Mouse (Mus musculus) hindbrain, embryonic 16.5 days (tissue): ENCODE results near the gene E2f8. TPM values are rescaled to one million over a fixed set of nuclear protein-coding genes. Genes with fewer than 3 reads are reported as not detected.
A peak's percentile ranks its signal among the peaks of the same experiment; 100 is the strongest.

ENCODE experiments used
- ATAC-seq: fragments of 200-750 bp; cut with Nextera tagmentation; 2 replicates; pipeline ENCODE4 v1.8.0; 2017; ENCODE audit warnings: moderate TSS enrichment, moderate library complexity
- H3K27ac ChIP-seq: fragments of 300-500 bp; sonication (generic); 2 replicates; pipeline ENCODE4 v1.5.1; 2014; ENCODE audit warnings: low read depth, mild to moderate bottlenecking, control low read depth, low read length, moderate library complexity
- H3K27me3 ChIP-seq: fragments of 300-500 bp; sonication (generic); replicated peaks from 2 replicates; pipeline ENCODE4 v1.6.1; 2014; ENCODE audit warnings: low read length; ENCODE audit not compliant: control insufficient read depth, insufficient read depth
- H3K36me3 ChIP-seq: fragments of 300-500 bp; sonication (generic); 2 replicates; pipeline ENCODE4 v1.6.1; 2014; ENCODE audit warnings: mild to moderate bottlenecking, low read length, moderate library complexity, mixed read lengths; ENCODE audit not compliant: control insufficient read depth, insufficient read depth
- H3K4me1 ChIP-seq: fragments of 300-500 bp; sonication (generic); 2 replicates; pipeline ENCODE4 v1.6.1; 2014; ENCODE audit warnings: low read depth, low read length; ENCODE audit not compliant: control insufficient read depth, insufficient read depth
- H3K4me2 ChIP-seq: fragments of 300-500 bp; sonication (generic); 2 replicates; pipeline ENCODE4 v1.6.1; 2014; ENCODE audit warnings: mild to moderate bottlenecking, low read length, control low read depth, moderate library complexity
- H3K4me3 ChIP-seq: fragments of 300-500 bp; sonication (generic); 2 replicates; pipeline ENCODE4 v1.5.1; 2014; ENCODE audit warnings: mild to moderate bottlenecking, low read length, control low read depth, moderate library complexity
- H3K9ac ChIP-seq: fragments of 300-500 bp; sonication (generic); 2 replicates; pipeline ENCODE4 v1.6.1; 2014; ENCODE audit warnings: low read depth, mild to moderate bottlenecking, control low read depth, low read length, moderate library complexity
- H3K9me3 ChIP-seq: fragments of 300-500 bp; sonication (generic); 2 replicates; pipeline ENCODE4 v1.6.1; 2014; ENCODE audit warnings: mild to moderate bottlenecking, low read length, moderate library complexity; ENCODE audit not compliant: control insufficient read depth
- WGBS: fragments of 180-500 bp; shearing (Covaris S2); extraction: QIAGEN DNeasy Blood & Tissue Kit; methylation state at CpG from one replicate; pipeline ENCODE4 v1.1.7; 2014; 5-methylcytosine and 5-hydroxymethylcytosine counted together
- polyA plus RNA-seq: library from polyadenylated mRNA; unstranded; fragments of >200 nt; fragmentation: Nextera tagmentation; extraction: Ambion mirVana; gene quantifications from 2 replicates; pipeline ENCODE4 v1.2.1, GENCODE M21; 2015

E2f8 gene
- polyA plus RNA-seq, 1 experiment from 2014 or later = 2.5 TPM

DNA sequence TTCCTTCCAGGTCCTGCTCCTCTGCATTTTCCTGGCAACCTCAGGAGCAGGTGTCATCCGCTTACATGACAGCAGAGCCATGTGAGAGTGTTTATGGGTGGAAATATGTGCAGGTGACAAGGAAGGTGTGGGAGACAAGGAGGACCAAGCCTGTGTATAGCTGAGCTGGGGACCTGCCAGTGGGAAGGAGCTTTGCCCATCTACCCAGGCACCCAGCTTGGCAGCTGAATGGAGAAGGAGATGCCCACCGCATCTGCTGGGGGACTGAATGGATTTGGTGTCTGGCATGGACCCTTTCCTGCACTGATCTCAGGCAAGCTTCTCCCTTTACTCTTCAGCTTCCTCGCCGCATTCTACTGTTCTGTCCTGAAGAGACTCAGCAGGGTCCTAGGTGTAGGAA is 14.1 kb upstream of the E2f8 start:
- 84% methylated on average over 4 of the region's 4 CpGs for WGBS
- H3K4me1 ChIP-seq = peaks cover 9% of the 10 kb centered on the region
- H3K4me2 ChIP-seq = no peak overlapping the region
- H3K4me3 ChIP-seq = no peak overlapping the region
- H3K27ac ChIP-seq = no peak overlapping the region
- ATAC-seq = no peak
- no peaks in the 10 kb centered on the region for H3K36me3 ChIP-seq
- 0 out of 2 replicates have a peak, but pooled peaks cover 3% of the 10 kb centered on the region for H3K27me3 ChIP-seq
- no peaks in the 10 kb centered on the region for H3K9me3 ChIP-seq
- H3K9ac ChIP-seq = no peak overlapping the region

DNA sequence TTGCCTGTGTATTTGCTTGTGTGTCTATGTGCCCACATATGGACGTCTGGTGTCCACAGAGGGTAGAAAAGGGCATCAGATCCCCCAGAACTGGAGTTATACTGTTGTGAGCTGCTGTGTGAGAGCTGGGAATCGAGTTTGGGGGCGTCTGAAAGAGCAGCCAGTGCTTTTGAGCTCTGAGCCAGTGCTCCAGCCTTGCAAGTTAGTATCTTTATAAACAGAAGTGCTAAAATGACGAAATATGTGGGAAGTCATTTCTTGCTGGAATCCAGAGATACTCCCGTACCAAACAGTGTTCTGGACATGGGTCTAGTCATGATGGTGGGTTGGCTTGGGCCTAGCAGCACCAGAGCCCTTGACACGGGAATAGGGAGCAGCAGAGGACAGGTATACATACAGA is 13.4 kb upstream of the E2f8 start:
- WGBS = 86% methylated on average over 6 of the region's 6 CpGs
- ATAC-seq = no peak

DNA sequence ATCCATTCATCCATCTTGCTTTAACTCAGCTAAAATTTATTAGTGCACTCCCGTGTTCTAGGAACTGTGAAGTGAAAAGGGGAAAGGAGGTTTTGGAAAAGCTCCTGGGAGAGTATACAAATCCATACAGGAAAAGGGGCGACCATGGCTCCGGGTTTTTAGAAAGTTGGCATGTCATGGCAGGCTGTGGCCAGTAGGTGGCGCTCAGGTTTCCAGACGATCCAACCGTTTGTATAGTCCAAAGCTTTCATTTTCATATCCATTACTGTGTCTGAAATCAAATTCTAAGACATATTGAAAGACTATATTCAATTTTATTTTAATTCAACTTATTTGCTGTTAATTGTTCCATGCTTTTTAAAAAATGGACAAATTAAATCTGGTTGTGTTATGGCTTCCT is 12.8 kb upstream of the E2f8 start:
- Histone ChIP-seq H3K36me3 (no peaks in the 10 kb centered on the region), H3K9ac (no peak overlapping the region), H3K4me1 (peaks cover 9% of the 10 kb centered on the region), H3K27me3 (0 out of 2 replicates have a peak, but pooled peaks cover 3% of the 10 kb centered on the region), H3K27ac (no peak overlapping the region), H3K4me3 (no peak overlapping the region), H3K9me3 (no peaks in the 10 kb centered on the region), H3K4me2 (no peak overlapping the region)
- WGBS = 2% methylated on average over 6 of the region's 6 CpGs
- ATAC-seq = 0 out of 2 replicates have a peak, but pooled peaks have one; percentile 31

More for the DNA sequence above, 13.4 kb upstream of the E2f8 start:
- Histone ChIP-seq H3K4me1 (peaks cover 9% of the 10 kb centered on the region), H3K27ac (no peak overlapping the region), H3K4me2 (no peak overlapping the region), H3K4me3 (no peak overlapping the region), H3K27me3 (0 out of 2 replicates have a peak, but pooled peaks cover 3% of the 10 kb centered on the region), H3K36me3 (no peaks in the 10 kb centered on the region), H3K9me3 (no peaks in the 10 kb centered on the region), H3K9ac (no peak overlapping the region)

DNA sequence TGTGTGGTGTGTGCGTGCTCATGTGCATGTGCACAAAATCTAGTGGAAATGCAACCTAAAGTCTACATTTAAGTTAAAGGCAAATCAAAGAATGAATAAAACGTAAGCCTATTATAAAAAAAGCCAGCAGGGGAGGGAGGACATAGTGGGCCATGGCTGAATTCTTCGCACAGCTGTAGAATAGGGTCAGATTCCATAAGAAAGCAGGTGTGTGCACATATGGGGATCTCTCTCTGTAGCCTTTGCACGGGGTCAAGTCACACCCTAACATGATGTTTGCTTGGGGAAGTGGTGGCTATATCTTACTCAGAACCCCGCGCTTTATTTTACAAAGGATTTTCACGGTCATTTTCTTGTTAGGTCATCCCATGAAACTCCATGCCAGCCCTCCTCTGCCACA is 11.7 kb upstream of the E2f8 start:
- H3K27me3 ChIP-seq = 0 out of 2 replicates have a peak, but pooled peaks cover 3% of the 10 kb centered on the region
- no peaks in the 10 kb centered on the region for H3K36me3 ChIP-seq
- H3K4me3 ChIP-seq = no peak overlapping the region
- H3K4me2 ChIP-seq = no peak overlapping the region
- ATAC-seq = no peak
- 73% methylated on average over 7 of the region's 7 CpGs for WGBS
- H3K9ac ChIP-seq = no peak overlapping the region
- no peaks in the 10 kb centered on the region for H3K9me3 ChIP-seq
- H3K27ac ChIP-seq = no peak overlapping the region
- peaks cover 9% of the 10 kb centered on the region for H3K4me1 ChIP-seq

DNA sequence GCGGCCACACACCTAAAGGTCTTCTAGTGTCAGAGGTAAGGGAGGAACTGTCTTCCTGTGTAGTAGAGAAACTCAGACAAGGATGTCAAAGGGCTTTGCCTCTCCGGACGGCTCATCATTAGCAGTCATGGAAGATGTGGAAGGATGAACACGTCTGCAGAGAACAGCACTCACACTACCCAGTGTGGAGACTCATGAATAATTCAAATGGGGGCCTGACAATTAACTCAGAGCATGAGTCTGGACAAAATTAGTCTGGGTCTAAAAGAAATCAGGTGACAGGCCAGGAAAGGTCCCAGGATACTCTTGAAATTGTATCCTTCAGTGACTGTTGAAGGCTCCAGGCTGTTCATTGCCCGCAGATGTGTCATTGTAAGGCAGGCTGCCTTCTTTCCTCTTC is 9.6 kb upstream of the E2f8 start:
- no peak overlapping the region for H3K9ac ChIP-seq
- H3K9me3 ChIP-seq = no peaks in the 10 kb centered on the region
- no peak overlapping the region for H3K4me3 ChIP-seq
- ATAC-seq = no peak
- H3K4me2 ChIP-seq = no peak overlapping the region
- H3K27ac ChIP-seq = no peak overlapping the region
- no peaks in the 10 kb centered on the region for H3K27me3 ChIP-seq
- H3K4me1 ChIP-seq = no peaks in the 10 kb centered on the region
- no peaks in the 10 kb centered on the region for H3K36me3 ChIP-seq
- WGBS = 26% methylated on average over 5 of the region's 5 CpGs

DNA sequence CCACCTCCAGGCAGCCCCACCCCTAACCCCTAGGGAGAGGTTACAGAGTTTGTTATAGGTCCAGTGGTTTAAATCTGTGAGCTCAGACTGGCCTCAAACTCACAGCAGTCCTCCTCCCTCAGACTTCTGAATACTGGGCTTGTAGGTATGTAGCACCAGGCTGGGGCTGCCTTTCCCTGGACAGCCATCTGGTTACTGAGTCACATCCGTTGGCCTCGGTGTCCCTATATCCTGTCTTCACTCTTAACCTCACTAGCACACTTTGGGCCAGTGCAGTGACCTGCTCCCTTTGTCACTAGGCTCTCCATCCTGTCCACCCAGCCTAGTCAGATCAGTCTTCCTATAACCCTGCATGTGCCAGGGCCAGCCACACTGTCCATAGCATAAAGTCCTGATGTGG is 7.4 kb upstream of the E2f8 start:
- Histone ChIP-seq H3K27ac (no peak overlapping the region), H3K4me3 (no peak overlapping the region), H3K4me2 (no peak overlapping the region), H3K9me3 (no peaks in the 10 kb centered on the region), H3K9ac (no peak overlapping the region), H3K4me1 (no peaks in the 10 kb centered on the region), H3K36me3 (no peaks in the 10 kb centered on the region), H3K27me3 (peaks cover 4% of the 10 kb centered on the region)
- 75% methylated on average over 2 of the region's 2 CpGs for WGBS
- ATAC-seq = no peak

DNA sequence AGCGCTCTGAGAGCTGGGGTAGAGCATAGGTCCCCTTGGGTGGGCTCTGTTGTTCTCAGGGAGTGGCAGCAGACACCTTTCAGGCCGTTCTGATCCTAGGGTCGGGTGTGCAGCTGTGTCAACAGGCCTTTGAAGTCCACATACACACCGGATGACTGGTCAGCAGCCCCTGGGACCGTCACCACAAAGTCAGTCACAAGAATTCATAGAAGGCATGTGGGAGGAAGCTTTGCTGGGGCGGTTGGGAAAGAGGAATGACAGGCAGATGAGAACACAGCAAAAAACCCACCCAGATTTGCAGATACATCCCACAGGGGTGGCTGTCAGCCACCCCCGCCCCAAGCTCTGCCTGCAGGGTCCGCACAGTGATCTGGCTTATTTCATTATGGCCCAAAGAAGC is 6.6 kb upstream of the E2f8 start:
- H3K4me2 ChIP-seq = no peak overlapping the region
- H3K27ac ChIP-seq = no peak overlapping the region
- no peak overlapping the region for H3K9ac ChIP-seq
- no peaks in the 10 kb centered on the region for H3K9me3 ChIP-seq
- WGBS = 52% methylated on average over 8 of the region's 8 CpGs
- H3K27me3 ChIP-seq = peaks cover 6% of the 10 kb centered on the region
- no peaks in the 10 kb centered on the region for H3K4me1 ChIP-seq
- no peaks in the 10 kb centered on the region for H3K36me3 ChIP-seq
- H3K4me3 ChIP-seq = no peak overlapping the region
- ATAC-seq = no peak

DNA sequence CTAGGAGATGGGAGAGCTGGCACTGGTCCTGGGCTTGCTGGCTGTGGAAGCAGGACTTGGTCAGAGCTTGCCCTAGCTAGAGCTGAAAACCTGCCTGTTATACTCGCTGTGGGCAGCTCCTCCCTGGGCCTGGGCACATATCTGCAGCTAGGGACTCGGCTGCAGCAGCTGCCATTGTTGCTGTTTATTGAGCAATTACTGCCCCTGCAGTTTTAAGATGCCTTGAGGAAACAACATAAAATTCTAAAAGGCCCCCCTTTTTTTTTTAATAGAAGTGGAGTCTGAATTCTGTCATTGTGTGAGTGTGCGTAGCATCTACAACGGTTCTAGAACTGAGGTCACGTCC is 2.8 kb upstream of the E2f8 start:
- H3K9me3 ChIP-seq = no peaks in the 10 kb centered on the region
- no peak overlapping the region for H3K4me3 ChIP-seq
- no peak overlapping the region for H3K27ac ChIP-seq
- H3K27me3 ChIP-seq = peaks cover 12% of the 10 kb centered on the region
- ATAC-seq = no peak
- H3K9ac ChIP-seq = no peak overlapping the region
- H3K36me3 ChIP-seq = no peaks in the 10 kb centered on the region
- no peak overlapping the region for H3K4me2 ChIP-seq
- H3K4me1 ChIP-seq = peaks cover 7% of the 10 kb centered on the region
- 70% methylated on average over 5 of the region's 5 CpGs for WGBS

DNA sequence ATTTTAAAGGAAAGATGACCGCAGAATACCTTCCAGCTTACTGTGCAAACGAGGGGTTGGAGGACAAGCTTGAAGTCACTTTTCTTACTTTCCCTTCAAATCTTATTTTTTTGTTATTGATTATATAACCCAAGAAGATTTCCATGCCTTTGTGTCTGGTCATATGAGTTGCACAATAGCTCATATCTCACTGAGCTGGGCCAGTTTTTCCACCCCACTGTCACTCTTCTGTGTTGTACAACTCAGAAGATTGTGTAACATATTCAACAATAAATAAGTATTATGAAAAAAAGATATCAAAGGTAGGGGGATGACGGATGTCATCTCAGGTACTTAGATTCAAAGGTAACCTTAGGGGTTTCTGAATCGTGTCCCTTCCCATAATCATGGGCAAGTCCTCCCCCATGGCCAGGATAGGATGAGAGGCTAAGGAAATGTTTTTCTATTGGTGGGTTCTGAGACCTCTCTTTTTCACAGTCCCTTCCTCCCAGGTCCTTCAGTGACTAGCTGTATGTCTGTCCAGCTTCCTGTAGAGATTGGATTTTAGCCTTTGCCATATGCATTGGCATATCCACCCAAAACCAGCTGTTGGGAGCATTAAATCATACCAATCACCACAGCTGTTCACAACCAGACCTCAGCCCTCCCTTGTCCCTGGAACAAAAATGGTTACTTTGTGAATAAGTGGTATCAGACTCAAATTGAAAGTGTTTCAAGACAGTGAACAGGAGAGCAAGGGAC is 2.3 kb upstream of the E2f8 start:
- H3K4me3 ChIP-seq = no peak overlapping the region
- H3K9me3 ChIP-seq = no peaks in the 10 kb centered on the region
- peaks cover 7% of the 10 kb centered on the region for H3K4me1 ChIP-seq
- no peak for ATAC-seq
- peaks cover 12% of the 10 kb centered on the region for H3K27me3 ChIP-seq
- H3K9ac ChIP-seq = no peak overlapping the region
- 85% methylated on average over 4 of the region's 4 CpGs for WGBS
- no peak overlapping the region for H3K27ac ChIP-seq
- H3K4me2 ChIP-seq = no peak overlapping the region
- H3K36me3 ChIP-seq = no peaks in the 10 kb centered on the region
